Mouse (Mus musculus) heart, embryonic 14.5 days (tissue): ENCODE data around the gene Clk4. TPM values are rescaled to one million over a fixed set of nuclear protein-coding genes. Genes with fewer than 3 reads are reported as not detected.

Experiments used
- polyA plus RNA-seq: library from polyadenylated mRNA; unstranded; fragments of >200 nt; fragmentation: Nextera tagmentation; extraction: Ambion mirVana; gene quantifications from 2 replicates; pipeline ENCODE4 v1.2.1, GENCODE M21; 2014

The Clk4 gene
- polyA plus RNA-seq, 1 experiment from 2014 or later = 85.4 TPM

Other genes starting within 250 kb of the Clk4 start
- gene Olfr54, start 247.5 kb upstream of the Clk4 start, polyA plus RNA-seq = not detected in 2 replicates
- not detected in 2 replicates for gene Olfr1375, start 213.6 kb upstream of the Clk4 start, polyA plus RNA-seq
- 4.9 and 5.0 TPM in 2 replicates for gene Zfp354a, start 202.5 kb upstream of the Clk4 start, polyA plus RNA-seq
- not detected in 2 replicates for gene Gm12569, start 41.3 kb upstream of the Clk4 start, polyA plus RNA-seq
- gene BC049762, start 1.3 kb downstream of the Clk4 start, polyA plus RNA-seq = 0.55 TPM in 1 of 2 replicates, not detected in the other
- 12.3 and 13.3 TPM in 2 replicates for gene Col23a1, start 28.2 kb downstream of the Clk4 start, polyA plus RNA-seq